Mouse (Mus musculus) layer of hippocampus, adult 18-20 months (tissue): Measurements from ENCODE around the gene Uqcrq. TPM values are rescaled to one million over a fixed set of nuclear protein-coding genes. Genes with fewer than 3 reads are reported as not detected.

Experiments
- DNase-seq, 2 experiments: peaks; one replicate each; pipeline ENCODE4 v3.0.0; 2022; ENCODE audit warnings: low spot score in 2 of 2
- long read RNA-seq: library from polyadenylated mRNA; stranded (forward); transcript quantifications from one replicate; pipeline ENCODE4 v2.0.0, GENCODE M21; 2021
- total RNA-seq, 2 experiments: library from RNA; stranded (reverse); gene quantifications; 2 replicates each; pipeline ENCODE4 v1.2.3; 2021

Gene Uqcrq
- total RNA-seq: 100 to 1,000 TPM; 406 TPM
- long read RNA-seq, transcript Uqcrq-201 (2 exons, 1,521 nt): major isoform, 189 of 278 reads
- long read RNA-seq, transcript Uqcrq-203 (3 exons, 405 nt): minor isoform, 6 of 278 reads
- long read RNA-seq, partial matches to known transcripts: 0 of 278 reads
- long read RNA-seq, other reads (novel, unspliced or antisense): 80 of 278 reads

DNA sequence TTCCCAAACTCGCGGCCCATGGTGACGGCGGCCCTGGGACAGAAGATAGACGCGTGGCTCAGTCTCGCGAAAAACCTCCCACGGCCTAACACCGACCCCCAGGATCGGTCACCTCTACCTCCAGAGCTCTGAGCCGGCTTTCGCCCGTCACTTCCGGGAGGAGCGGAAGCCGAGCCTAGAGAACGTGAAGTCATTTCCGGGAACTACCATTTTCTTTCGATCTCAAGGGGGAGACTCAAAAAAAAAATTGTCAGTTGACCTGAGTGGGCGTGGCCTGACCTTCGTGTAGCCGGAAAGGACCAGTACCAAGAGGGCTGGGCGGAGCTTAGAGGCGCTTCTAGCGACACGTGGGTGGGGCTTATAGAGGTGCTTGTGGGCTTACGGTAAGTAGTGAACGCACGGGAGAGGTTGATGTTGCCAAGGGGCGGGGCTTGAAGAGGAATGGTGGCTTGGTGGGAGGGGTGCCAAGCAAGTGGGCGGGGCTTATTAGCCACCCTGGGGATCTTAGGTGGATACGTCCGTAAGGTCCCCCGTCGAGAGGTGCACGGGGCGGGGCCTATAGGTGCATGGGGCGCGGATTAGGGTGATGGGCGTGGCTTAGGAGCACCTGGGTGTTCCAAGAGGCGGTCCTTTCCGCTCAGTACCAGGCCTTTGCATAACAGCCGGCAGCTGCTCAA lies at the start of gene Uqcrq, which contains the start of gene Gdf9:
Gene Uqcrq, minus strand, starts transcription at position 162 of the 677 bp plus-strand sequence.
Gene Gdf9, plus strand, starts transcription at position 354 of the 677 bp plus-strand sequence.
- peak; percentile 97 to 100 for DNase-seq

DNA sequence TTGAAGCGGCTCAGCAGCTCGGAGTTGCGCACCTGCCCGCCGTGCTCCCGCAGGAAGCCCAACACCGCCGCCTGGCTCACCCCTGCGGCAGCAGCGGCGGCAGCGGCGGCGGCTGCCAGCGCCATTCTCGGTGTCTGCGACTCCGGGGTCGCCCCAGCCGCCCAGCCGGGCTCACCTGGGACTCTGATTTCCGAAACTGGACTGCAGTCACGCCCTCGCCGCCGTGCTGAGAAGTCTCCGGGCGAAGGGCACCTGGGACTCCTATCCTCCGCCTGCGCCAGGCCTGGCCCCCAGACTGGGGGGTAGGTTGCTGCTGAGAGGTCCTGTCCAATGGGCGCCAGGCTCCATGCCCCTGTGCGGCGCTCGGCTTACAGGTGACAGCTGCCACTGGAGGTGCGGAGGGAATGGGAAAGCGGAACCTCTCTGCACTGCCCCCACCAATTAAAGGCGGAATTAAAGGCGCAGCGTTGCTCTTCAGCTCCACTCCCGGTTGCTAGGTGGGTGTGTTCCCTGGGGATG lies 49.2 kb upstream of the Uqcrq start, which contains the start of the genes Gm9945 and Sowaha:
Gene Gm9945, plus strand, starts transcription at position 384 of the 519 bp plus-strand sequence.
Gene Sowaha, minus strand, starts transcription at position 492 of the 519 bp plus-strand sequence.
- peak; percentile 79 to 80 for DNase-seq

DNA sequence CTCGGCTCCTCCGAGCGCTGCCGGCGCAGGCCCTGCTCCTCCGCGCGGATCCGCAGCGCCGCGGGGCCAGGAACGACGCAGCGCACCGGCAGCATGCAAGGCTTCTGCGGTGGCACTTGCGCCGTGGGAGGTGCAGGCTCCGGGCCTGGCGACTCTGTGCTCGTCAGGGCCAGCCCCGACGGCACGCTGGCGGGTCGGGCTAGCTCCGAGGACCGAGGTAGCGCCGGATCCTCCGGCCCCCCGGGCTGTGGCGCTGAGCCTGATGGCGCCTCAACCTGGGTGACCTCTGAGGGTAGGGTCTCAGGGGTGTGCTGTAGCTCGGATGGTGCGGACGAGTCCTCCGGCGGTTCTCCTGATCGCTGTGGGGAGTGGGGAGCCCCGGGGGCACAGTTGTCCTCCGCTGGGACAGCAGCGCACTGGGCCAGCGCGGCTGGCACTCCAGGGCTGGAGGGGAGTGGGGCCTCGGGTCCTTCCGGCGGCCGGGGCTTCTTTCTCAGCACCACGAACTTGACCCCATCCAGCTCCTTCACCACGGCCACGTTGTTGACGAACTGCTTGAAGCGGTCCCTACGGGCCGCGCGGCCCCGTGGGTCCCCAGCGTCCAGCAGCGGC lies 48.6 kb upstream of the Uqcrq start:
- peak in 1 of 2 experiments; percentile 60 for DNase-seq

DNA sequence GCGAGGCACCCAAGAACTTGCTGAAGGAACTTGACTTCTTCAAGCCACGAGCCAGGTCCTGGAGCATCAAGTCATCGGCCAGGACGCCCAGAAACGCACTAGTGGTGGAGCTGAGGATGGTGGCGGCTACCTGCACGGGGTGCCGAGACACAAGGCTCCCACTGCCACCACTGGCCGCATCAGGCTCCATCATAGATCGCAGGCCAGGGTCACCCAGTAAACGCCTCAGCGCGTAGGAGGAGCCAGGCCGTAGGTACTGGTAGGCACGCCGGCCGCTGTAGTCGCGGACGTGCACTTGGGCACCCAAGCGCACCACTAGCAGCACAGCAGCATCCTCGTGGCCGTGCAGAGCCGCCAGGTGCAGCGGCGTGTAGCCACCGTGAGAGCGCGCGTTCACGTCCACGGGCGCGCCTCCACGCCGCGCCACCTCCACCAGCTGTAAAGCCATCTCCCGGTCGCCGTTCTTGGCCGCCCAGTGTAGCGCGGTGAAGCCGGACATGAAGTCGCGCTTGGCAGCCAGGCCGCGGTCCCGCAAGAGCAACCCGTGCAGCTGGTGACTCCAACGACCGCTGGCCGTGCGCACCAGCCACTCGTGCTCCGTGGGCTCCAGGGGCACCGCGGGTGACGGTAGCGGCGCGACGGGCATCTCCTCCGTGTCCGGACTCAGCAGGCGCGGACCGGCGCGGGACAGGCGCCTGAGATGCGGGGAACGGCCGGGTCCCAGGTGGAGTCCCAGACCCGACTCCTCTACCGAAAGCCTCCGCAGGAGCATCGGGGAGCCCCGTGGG lies 47.9 kb upstream of the Uqcrq start:
- DNase-seq: no peak

DNA sequence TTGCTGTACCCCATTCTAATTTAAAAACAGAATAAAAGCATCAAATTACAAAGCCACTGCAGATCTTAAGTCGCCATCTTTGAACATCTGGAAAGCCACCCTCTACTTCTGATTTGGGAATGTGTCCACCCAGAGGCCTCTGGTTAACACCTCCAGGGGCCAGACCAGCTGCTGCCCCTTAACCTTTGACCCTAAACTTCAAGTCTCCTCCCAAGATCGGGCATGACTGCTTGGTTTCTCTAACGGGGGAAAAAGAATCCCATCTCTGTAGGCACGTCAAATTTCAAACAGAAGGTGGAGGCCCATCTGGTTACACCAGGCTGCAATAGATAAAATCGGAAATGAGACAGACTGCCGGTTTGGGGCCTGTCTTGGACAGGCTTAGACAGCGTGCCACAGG lies 47.2 kb upstream of the Uqcrq start:
- no peak for DNase-seq

DNA sequence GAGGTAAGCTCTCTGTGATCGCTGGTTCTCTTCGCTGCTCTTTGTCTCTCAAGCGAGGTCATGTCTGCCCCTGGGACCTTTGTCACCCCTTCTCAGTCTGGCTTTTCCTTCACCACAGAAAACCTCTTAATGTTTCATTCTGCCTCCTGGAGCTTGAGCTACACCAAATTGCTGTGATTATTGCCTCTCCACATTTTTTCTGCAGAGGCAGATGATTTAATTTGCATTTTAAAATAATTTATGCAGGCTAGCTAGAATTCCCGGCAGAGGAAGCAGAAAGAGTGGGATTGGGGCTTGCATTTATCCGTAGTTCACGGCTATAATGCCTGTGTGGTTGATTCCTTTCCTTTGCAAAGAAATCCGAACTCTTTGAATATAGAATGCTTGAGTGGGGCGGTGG lies 45.0 kb upstream of the Uqcrq start:
- DNase-seq: no peak

DNA sequence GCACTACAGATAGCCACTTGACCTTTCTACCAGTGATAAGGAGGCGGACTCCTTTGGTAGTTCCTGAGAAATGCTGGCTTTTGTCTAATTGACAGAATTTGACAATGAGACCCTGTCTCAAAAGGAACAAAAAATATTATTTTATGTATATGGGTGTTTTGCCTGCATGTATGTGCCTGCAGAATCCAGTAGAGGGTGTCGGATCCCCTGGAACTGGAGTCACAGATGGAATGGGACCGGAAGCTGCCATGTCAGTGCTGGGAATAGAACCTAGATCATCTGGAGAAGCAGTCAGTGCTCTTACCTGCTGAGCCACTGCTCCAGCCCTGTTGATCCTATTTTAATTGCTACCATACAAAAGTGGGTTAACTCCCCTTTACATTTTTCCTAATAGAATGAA lies 42.1 kb upstream of the Uqcrq start:
- DNase-seq: no peak

DNA sequence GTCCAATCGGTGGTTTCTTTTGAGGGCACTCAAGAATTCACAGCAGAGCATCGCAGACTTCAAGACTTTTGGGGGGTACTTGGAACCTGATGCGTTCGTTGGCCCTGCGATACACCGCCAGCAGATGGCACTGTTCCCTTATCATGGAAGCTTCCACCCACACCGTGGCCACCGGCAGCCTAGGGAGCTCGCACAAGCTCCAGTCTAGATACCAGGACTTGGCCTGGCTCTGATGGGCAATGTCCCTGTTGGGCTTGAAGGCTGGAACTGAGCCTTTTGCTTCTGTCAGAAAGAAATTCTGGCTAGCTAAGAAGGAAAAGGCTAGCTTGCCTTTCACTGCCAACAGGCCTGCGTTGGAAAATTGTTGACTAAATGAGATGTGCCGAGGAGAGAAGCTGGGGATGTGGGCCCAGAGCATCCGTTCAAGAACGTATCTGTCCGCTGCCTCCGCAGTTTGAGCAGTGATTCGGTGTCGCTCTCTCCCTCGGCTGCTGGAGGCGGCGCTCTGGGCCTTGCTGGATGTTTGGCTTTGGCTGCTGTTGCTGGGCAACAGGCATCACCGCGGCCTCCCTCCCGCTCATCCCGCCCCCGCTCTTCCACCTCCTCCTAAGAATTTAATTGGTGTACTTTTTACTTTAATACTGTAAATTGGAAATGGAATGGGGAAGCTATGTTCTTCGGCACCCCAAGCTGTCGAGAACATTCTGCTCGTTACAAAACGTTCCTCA lies 39.5 kb upstream of the Uqcrq start, which contains the start of gene Gm9837:
Gene Gm9837, minus strand, starts transcription at position 512 of the 728 bp plus-strand sequence.
- peak; percentile 93 to 97 for DNase-seq

DNA sequence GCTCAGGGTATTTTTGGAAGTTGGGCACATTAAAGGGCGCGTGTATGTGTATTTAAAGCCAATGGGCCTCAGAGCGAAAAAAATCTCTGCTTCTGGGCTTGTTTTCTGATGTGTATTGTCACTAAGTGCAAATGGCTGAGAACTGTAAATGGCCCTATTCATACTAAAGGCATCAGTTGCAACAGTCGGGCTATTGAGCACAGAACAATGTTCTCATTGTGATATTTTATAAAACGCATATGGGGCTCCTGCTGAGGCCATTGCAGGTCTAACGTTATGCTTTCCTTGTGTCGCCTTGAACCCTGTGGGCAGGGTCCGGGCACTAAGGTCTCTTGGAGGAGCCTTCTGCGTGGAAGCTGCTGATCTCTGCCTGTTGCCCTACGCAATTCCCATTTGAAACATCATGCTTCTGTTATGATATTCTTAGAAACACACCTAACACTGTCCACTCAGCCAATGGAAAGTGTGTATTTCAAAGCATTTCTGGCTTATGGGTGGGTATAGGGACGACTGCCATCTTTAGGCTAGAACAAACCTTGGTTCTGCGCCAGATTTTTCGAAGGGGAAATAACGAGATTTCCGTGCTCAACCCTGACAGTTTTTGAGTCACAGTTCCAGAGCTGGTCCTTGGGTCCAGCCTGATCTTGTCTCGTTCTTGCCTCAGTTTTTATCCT lies 38.8 kb upstream of the Uqcrq start:
- DNase-seq: peak in 1 of 2 experiments; percentile 33

DNA sequence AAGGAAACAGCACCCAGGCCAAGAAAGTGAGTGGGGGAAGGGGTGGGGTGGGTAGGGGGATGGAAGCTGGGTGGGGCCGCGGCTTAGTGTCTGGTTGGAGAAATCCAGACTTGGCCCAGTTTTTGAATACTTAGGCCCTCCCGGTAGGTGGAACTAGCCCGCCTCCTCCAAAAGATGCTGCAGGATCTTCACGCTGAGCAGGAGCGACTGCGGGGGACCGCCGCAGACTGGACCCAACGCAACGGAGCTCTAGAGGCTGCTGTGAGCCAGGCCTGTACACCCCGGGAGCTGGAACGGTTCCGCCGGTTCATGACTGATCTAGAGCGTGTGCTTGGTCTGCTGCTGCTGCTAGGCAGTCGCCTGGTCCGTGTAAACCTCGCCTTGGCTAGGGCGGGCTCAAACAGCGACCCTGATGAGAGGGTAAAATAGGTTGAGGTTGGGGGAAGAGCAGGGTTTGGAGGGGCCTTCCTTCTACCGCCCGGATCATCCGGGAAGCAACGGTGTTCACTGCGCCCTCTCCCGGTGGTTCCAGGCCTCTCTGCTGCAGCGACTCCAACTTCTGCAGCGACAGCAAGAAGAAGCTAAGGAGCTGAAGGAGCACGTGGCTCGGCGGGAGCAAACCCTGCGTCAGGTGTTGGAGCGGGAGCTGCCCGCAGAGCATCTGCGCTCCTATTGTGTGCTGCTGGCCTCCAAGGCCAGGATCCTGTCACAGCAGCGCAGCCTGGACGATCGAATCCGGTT lies 35.8 kb upstream of the Uqcrq start:
- DNase-seq: peak; percentile 71 to 88

DNA sequence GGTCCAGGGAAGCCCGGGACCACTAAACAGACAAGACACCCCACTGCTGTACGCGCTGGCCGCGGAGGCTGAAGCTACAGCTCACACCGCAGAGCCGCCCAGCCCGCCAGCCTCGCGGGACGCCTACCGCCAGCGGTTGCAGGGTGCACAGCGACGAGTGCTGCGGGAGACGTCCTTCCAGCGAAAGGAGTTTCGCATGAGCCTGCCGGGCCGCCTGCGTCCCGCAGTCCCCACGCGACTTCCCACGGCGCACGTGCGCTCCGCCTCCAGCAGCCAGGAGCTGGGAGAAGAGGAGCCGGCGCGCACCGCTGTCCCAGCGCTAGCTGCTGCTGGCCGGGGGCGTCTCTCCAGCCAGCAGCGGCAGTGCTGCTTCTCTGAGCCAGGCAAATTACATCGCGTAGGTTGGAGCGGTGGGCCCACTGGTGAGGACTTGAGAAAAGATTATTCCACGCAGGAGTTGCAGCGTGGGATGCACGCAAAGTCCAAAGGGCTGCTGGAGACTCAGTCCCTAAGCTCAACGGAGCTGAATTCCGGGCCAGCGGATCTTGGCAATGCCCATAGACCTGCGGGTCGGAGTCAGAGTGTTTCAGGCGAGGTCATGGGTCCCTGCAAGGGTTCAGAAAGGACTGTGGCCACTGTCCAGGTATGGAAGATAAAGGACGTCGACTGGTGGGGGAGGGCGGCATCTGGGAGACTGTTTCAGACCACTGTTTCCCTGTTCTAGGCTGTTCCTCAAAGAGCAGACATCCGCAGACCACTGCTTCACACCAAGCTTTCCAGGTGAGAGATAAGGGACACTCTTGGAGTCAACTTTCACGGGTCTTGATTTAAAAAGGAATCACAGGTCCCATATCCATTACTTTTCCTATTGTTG lies 33.2 kb upstream of the Uqcrq start:
- peak in 1 of 2 experiments; percentile 27 for DNase-seq

DNA sequence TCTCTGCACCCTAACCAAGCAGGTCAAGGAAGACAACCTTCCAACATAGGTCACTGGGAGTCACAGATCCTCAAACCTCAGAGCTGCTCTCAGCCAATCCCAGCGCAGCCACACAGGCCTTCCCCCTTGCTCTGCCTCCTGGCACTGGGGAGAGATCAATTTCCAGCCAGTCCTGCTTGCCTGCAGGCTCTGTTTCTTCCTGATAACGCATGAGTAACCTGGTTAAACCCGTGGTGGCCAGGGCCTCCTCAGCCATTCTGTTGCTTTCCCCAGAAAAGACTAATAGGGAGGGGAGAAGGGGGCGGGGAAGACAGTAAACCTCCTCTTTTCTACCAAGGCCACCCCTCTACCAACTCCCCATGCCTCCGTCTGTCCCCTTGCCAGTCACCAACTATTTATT lies 31.1 kb upstream of the Uqcrq start:
- no peak for DNase-seq

DNA sequence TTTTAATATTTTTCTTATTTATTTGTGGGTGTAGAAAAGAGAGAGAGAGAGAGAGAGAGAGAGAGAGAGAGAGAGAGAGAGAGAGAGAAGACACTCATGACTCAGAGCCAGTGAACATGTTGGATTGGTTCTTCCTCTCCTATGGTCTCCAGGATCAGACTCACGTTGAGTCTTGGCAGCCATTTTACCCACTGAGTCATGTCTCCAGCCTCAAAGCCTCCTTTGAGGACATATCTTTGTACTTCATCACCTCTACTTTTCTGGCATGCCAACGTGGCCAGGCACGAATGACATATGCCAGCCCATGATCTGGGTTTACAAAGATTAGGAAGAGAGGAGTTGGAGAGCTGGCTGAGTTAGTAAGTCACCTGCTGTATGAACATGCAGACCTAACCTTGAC lies 29.6 kb upstream of the Uqcrq start:
- no peak for DNase-seq

DNA sequence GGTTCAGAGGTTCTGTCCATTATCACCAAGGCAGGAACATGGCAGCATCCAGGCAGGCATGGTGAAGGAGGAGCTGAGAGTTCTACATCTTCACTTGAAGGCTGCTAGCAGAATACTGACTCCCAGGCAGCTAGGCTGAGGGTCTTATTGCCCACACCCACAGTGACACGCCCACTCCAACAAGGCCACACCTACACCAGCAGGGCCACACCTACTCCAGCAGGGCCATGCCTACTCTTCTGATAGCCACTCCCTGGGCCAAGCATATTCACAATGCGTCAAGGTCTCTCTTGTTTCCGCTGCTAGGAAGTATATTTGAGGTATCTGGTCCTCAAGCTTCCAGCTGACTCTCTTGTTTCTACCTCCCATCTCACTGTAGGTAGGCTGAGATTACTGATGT lies 28.4 kb upstream of the Uqcrq start:
- no peak for DNase-seq

DNA sequence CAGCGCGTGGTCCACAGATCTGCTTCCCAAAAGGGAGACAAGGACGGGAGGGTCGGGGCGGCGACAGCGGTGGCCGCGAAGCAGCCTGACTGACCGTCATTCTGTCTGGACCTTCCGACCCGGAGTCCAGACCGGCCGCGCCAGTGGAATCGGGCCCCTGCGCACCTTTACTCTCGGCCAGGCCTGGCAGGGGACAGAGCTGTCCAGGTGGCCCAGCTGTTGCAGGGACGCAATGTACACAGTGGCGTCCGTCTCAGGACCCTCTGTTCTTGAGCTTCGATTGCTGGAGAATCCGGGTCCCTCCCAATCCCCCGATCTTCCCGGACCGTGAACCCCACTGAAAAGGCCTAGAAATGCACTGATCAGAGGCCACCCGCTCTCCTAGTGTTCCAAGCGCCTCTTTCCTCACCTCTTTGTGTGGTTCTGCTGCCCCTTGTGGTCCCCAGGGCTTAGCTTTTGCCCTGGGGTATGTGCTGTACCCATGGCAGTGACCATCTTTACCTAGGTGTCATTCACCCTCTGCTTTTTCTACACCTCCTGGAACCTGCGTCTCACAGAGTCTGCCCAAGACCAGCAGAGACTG lies 26.8 kb upstream of the Uqcrq start:
- DNase-seq: no peak

DNA sequence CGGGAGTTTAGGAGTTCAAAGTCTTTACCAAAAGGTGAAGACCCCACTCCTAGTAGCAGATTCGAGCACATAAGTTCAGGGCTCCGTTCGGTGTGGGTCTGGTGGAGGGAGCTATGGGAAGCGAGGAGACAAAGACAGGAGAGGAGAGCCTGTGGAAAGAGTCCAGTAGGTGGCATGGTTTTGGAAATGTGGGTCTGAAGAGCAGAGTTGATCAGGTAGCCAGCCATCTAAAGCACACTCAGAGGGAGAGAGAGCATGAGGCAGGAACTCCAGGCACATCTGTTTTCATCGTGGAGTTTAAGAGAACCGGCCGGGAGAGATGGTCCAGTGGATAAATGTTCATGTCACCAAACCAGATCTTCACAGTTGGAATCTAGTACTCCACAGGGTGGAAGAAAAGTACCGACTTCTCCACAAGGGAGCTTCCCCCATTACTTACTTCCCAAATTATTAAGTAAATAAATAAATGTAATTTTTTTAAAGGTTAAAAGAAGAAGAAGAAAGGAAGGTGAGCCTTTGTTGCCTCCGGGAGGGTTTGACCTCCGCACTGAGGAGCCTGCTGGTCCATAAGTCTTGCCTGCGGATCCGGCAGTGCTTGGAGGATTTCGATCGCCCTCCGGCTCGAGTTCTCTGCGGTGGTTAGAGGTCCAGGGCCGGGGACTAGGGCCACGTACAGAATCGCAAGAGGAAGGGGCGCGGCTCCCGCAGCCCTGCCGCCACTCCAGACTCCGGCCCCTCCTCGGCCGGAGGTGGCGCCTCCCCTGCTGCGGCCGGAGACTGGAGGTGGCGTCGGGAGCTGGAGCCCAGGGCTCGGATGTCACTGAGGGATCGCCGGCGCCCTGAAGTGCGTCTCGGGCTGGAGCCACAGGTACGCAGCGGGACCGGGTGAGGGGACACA lies 26.1 kb upstream of the Uqcrq start, which contains the start of the genes Gm10447 and Shroom1:
Gene Gm10447, minus strand, starts transcription at position 637 of the 898 bp plus-strand sequence.
Gene Shroom1, plus strand, starts transcription at position 732 of the 898 bp plus-strand sequence.
- DNase-seq: peak in 1 of 2 experiments; percentile 46

DNA sequence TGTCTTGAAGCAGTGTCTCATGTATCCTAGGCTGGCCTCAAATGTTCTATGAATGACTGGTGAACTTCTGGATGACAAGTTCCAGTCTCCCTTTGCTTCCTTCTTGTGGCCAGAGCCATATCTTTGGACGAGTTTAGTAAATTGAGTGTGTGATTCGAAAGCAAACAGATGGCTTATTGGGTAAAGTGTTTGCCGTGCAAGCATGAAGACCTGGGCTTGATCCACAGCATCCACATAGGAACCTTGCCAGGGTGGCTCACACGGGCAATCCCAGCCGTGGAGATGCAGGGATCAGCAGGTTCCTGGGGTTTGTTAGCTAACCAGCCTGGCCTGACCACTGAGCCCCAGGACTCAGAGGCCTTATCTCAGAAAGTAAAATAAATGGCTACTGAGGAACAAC lies 22.4 kb upstream of the Uqcrq start:
- DNase-seq: no peak
